Mouse (Mus musculus) embryonic facial prominence, embryonic 14.5 days (tissue): ENCODE results near the gene Minar1. TPM values are rescaled to one million over a fixed set of nuclear protein-coding genes. Genes with fewer than 3 reads are reported as not detected.
A peak's percentile ranks its signal among the peaks of the same experiment; 100 is the strongest.

Source experiments
- ATAC-seq: fragments of 200-750 bp; cut with Nextera tagmentation; 2 replicates; pipeline ENCODE4 v1.8.0; 2017; ENCODE audit warnings: low read depth, moderate number of reproducible peaks, moderate TSS enrichment
- DNase-seq: peaks from one replicate; pipeline ENCODE4 v3.0.0-alpha.2; 2015; ENCODE audit warnings: low spot score
- H3K27ac ChIP-seq: fragments of 300-500 bp; sonication (generic); replicated peaks from 2 replicates; pipeline ENCODE4 v1.5.1; 2014; ENCODE audit warnings: low read depth, mild to moderate bottlenecking, low read length, moderate library complexity
- H3K27me3 ChIP-seq: fragments of 300-500 bp; sonication (generic); replicated peaks from 2 replicates; pipeline ENCODE4 v1.6.1; 2014; ENCODE audit warnings: low read length; ENCODE audit not compliant: control insufficient read depth, insufficient read depth
- H3K36me3 ChIP-seq: fragments of 300-500 bp; sonication (generic); 2 replicates; pipeline ENCODE4 v1.6.1; 2014; ENCODE audit warnings: low read length, mixed read lengths; ENCODE audit not compliant: control insufficient read depth, insufficient read depth
- H3K4me1 ChIP-seq: fragments of 300-500 bp; sonication (generic); 2 replicates; pipeline ENCODE4 v1.6.1; 2014; ENCODE audit warnings: antibody characterized with exemption, low read length; ENCODE audit not compliant: control insufficient read depth, insufficient read depth
- H3K4me2 ChIP-seq: fragments of 300-500 bp; sonication (generic); 2 replicates; pipeline ENCODE4 v1.6.1; 2014; ENCODE audit warnings: low read depth, mild to moderate bottlenecking, low read length, moderate library complexity, mixed read lengths
- H3K4me3 ChIP-seq: fragments of 300-500 bp; sonication (generic); 2 replicates; pipeline ENCODE4 v1.5.1; 2014; ENCODE audit warnings: low read depth, mild to moderate bottlenecking, low read length
- H3K9ac ChIP-seq: fragments of 300-500 bp; sonication (generic); 2 replicates; pipeline ENCODE4 v1.6.1; 2014; ENCODE audit warnings: low read depth, mild to moderate bottlenecking, low read length, moderate library complexity, mixed read lengths
- H3K9me3 ChIP-seq: fragments of 300-500 bp; sonication (generic); 2 replicates; pipeline ENCODE4 v1.6.1; 2016; ENCODE audit warnings: low read length; ENCODE audit not compliant: control insufficient read depth
- WGBS: fragments of 180-500 bp; shearing (Covaris S2); extraction: QIAGEN DNeasy Blood & Tissue Kit; methylation state at CpG from one replicate; pipeline ENCODE4 v1.1.7; 2014; 5-methylcytosine and 5-hydroxymethylcytosine counted together
- polyA plus RNA-seq: library from polyadenylated mRNA; unstranded; fragments of >200 nt; fragmentation: Nextera tagmentation; extraction: Ambion mirVana; gene quantifications from 2 replicates; pipeline ENCODE4 v1.2.1, GENCODE M21; 2014

The Minar1 gene
- 0.17 and 0.18 TPM in 2 replicates for polyA plus RNA-seq

DNA sequence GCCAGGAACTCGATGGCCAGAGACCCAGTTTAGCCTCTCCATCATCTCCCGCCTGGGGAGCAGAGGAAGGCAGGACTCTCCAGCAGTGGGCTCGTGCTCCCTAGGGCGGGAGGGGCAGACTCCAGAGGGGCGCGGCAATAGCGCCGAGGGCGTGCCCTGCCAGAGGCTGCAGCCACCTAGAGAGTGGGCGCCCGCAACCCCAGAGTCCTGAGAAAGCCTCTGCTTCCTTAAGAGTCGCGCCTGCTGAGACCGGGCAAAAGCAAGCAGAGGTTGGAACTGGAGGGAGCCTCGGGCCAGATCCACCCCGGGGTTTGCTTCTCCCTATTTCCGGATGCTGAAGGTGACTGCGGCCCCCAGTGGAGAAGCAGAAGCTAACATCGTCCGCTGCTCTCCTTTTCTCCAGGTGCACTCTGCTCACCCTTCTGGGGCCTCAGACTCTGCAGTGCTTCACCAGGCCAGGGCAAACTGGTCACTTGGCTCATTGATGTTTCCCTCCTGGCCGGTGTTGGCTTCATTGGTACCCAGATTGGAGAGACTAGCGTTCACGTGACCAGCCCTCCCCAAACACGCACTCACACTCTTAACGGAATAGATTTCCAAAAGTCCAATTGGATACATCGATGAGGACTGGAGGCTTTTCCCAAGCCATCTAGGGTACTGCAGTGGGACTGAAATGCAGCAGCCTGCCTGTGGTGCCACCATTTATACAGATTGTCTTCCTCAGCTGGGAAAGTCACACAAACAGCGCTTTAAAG, at the start of gene Minar1:
Gene Minar1 (minus strand): TSS at position 120 of the 755 bp plus-strand sequence.
- Histone ChIP-seq H3K27me3 (peaks cover 40% of the 10 kb centered on the region), H3K4me3 (peak within 1 kb of the TSS; percentile 48), H3K9me3 (no peaks in the 10 kb centered on the region), H3K4me2 (peak within 1 kb of the TSS; percentile 86), H3K9ac (peak within 1 kb of the TSS; percentile 48), H3K27ac (no peak within 1 kb of the TSS), H3K36me3 (no peaks in the 10 kb centered on the region), H3K4me1 (peaks cover 6% of the 10 kb centered on the region; the same call in 1 of the 2 replicates)
- DNase-seq = peak; percentile 45
- WGBS = under 1% methylated on average over 26 of the region's 27 CpGs
- ATAC-seq = peak; percentile 78

DNA sequence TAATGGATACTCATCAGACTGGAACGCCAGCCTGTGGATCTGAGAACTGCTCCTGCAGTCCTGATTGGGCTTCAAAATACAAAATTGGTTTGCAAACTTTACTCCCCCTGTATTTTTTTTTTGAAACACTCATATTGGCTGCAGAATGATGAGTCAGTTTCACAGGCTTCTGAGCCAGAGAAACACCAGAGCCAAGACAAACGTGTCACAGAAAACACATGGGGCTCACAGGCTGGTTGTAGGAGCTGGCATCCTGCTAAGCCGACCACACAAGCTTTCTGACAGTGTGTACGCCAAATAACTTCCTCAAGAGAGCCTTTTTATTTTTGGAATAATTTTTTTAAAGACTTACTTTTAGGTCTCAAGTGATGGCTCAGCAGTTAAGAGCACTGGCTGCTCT, 47.0 kb upstream of the Minar1 start:
- no peak overlapping the region for H3K4me2 ChIP-seq
- H3K4me1 ChIP-seq = no peaks in the 10 kb centered on the region
- H3K27me3 ChIP-seq = no peaks in the 10 kb centered on the region
- H3K9ac ChIP-seq = no peak overlapping the region
- no peaks in the 10 kb centered on the region for H3K36me3 ChIP-seq
- ATAC-seq = no peak
- no peak overlapping the region for H3K27ac ChIP-seq
- H3K4me3 ChIP-seq = no peak overlapping the region
- H3K9me3 ChIP-seq = no peaks in the 10 kb centered on the region
- WGBS = 63% methylated on average over 4 of the region's 4 CpGs
- DNase-seq = no peak

DNA sequence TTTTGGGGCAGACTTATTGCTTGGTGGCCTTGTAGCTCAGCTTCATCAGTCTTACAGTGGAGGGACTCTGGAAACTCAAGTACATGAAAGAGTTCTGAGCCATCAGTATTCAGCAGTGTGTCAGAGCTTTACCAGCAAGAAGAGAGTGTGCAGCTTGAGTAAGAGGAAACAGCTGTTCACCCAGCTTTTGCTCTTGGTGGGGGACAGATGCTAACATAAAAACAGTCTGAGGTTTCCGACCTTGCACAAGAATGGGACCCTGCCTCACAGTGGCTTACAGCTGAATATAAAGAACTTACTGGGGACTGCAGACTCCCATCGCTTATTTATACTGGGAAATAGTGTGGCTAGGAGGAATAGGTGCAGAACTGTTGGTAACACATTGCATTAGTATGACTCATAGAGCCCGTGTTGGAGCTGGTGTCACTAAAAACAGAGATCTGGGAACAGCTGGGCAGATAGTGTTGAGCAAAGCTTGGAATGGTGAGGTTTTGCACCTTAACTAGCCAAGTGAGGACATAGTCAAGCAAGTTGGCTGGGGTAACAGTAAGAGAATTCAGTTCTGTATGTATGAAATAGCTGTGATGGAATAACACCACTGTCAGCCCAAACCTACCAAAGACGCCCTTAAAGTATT, 44.5 kb upstream of the Minar1 start:
- no peaks in the 10 kb centered on the region for H3K27me3 ChIP-seq
- no peak overlapping the region for H3K4me2 ChIP-seq
- no peaks in the 10 kb centered on the region for H3K36me3 ChIP-seq
- no peak overlapping the region for H3K27ac ChIP-seq
- no peak for DNase-seq
- no peaks in the 10 kb centered on the region for H3K9me3 ChIP-seq
- WGBS = 62% methylated on average over 4 of the region's 4 CpGs
- H3K4me3 ChIP-seq = no peak overlapping the region
- no peaks in the 10 kb centered on the region for H3K4me1 ChIP-seq
- no peak overlapping the region for H3K9ac ChIP-seq
- ATAC-seq = no peak

DNA sequence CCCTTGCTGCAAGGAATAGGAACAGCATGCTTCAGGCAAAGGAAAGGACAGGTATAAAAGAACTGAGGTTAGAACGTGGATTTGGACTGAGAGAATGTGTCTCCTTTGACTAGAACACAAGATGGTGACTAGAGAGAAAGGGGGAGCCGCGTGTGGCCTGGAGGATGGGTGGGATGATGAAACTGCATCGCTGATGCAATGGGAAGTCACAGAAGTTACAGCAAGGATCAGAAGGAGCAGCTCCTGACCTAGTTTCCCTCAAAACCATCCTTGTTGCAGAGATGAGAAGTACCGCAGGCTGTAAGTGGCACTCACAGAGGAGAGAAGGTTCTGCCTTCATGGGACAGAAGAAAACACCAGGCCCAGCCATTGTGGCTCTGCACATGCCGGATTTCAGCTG, 28.0 kb upstream of the Minar1 start:
- DNase-seq = no peak
- Histone ChIP-seq H3K9ac (no peak overlapping the region), H3K36me3 (no peaks in the 10 kb centered on the region), H3K4me1 (no peaks in the 10 kb centered on the region), H3K9me3 (no peaks in the 10 kb centered on the region), H3K27me3 (no peaks in the 10 kb centered on the region), H3K4me3 (no peak overlapping the region), H3K27ac (no peak overlapping the region), H3K4me2 (no peak overlapping the region)
- no peak for ATAC-seq
- WGBS = 82% methylated on average over 6 of the region's 6 CpGs

DNA sequence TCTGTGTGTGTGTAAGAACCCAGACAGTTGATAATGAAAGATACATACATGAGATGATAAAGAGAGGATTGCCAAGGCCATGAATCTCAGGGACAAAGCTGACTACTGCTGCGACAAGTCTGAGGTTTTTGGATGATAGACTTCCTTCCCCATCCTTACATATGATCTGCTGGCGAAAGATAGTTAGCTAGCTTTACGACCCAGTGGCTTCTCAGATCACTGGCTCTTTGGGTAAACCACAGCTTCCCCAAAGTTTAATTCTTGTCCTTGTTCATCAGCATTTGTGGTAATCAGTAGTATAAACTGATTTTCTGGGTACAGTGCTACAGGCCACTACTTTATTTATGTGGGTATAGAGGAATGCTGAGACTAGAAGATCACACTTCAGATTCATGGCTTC, 14.5 kb upstream of the Minar1 start:
- ATAC-seq (no peak), DNase-seq (no peak)
- Histone ChIP-seq H3K27ac (no peak overlapping the region), H3K9ac (no peak overlapping the region), H3K4me3 (no peak overlapping the region), H3K4me2 (no peak overlapping the region), H3K27me3 (no peaks in the 10 kb centered on the region), H3K4me1 (no peaks in the 10 kb centered on the region), H3K36me3 (no peaks in the 10 kb centered on the region), H3K9me3 (no peaks in the 10 kb centered on the region)
- 84% methylated on average over 3 of the region's 3 CpGs for WGBS

DNA sequence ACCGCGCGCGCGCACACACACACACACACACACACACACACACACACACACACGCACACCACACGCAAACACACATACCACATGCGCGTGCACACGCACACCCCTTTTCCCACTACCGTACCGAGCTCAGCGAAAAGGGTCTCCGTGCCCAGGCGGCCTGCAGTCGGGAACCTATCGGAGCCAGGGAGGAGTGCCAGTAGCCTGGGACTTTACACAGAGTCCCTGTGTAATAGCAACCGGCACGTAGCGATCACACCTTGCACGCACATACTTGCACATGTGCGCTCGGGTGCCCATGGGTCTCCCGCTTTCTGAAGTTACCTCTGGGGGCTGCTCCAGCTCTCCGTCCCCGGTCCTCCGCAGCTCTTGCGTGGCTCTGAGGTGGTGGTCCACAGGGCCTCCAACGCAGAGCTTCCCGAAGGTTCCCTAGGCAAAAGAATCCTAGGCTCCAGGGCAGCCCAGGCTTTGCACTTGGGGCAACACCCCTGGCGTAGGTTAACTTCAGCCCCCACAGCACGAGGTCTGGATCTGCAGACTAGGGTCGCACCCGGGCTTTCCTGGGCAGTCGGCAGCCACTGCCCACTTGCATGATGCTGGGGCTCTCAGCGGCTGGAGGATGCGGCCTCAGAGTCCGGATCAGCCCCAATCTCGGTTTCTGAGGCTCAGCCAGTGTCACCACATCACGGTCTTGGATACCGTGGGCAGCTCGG, 474 bp downstream of the Minar1 start:
- Histone ChIP-seq H3K9ac (peak overlapping the region; percentile 48), H3K4me2 (peak overlapping the region; percentile 86), H3K27me3 (peaks cover 40% of the 10 kb centered on the region), H3K4me1 (peaks cover 6% of the 10 kb centered on the region; the same call in 1 of the 2 replicates), H3K4me3 (peak overlapping the region; percentile 48), H3K36me3 (no peaks in the 10 kb centered on the region), H3K27ac (no peak overlapping the region), H3K9me3 (no peaks in the 10 kb centered on the region)
- 1% methylated on average over 35 of the region's 42 CpGs for WGBS
- no peak for DNase-seq
- ATAC-seq = peak; percentile 53

DNA sequence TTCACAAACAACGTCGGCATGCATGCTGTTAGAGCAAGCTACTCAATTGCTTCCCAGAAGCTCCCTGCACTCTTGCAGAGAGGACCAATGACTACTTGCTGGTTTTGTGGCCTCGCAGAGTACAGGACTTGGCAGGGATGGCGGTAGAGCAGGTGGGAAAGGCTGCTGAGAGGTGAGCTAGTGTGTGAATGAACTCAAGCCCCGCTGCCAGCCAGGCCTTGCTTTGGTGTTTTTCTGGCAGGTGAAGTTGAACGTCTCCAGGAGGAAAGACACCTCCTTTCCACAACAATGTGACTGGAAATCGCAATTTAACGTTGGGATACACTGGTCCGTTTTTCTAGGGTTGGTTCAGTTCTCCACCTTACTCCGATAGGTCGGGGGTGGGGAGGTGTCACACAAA, 1.2 kb downstream of the Minar1 start:
- no peaks in the 10 kb centered on the region for H3K9me3 ChIP-seq
- H3K27me3 ChIP-seq = peaks cover 40% of the 10 kb centered on the region
- 5% methylated on average over 11 of the region's 11 CpGs for WGBS
- H3K4me2 ChIP-seq = peak overlapping the region; percentile 86
- H3K27ac ChIP-seq = no peak overlapping the region
- no peak for DNase-seq
- no peak overlapping the region for H3K9ac ChIP-seq
- H3K4me3 ChIP-seq = peak overlapping the region; percentile 48
- ATAC-seq = no peak
- peaks cover 6% of the 10 kb centered on the region; the same call in 1 of the 2 replicates for H3K4me1 ChIP-seq
- H3K36me3 ChIP-seq = no peaks in the 10 kb centered on the region

DNA sequence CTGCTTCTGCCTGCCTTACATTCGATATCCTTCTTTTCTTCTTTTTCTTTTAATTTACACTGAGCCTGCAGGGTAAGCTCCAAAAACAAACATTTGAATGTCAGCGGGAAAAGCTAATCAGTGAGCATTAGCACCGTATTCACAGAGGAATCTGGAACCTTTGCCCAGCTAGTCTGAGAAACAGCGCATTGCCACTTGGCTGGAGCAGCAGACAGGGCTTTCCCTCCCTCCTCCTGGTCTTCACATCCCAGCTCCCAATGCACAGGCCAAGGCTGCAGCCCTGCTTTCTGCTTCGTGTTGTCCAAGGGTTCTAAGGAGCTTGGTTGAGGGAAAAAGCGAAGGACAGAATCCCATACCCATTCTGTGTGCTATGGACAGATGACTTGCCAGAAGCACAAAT, 2.6 kb downstream of the Minar1 start:
- Histone ChIP-seq H3K4me3 (no peak overlapping the region), H3K27ac (no peak overlapping the region), H3K4me1 (peaks cover 6% of the 10 kb centered on the region; the same call in 1 of the 2 replicates), H3K27me3 (peaks cover 40% of the 10 kb centered on the region), H3K9me3 (no peaks in the 10 kb centered on the region), H3K9ac (no peak overlapping the region), H3K4me2 (no peak overlapping the region), H3K36me3 (no peaks in the 10 kb centered on the region)
- 20% methylated on average over 6 of the region's 6 CpGs for WGBS
- DNase-seq (no peak), ATAC-seq (no peak)
